Mouse (Mus musculus) spleen, adult 2 months (tissue): ENCODE data around the gene Galnt15. TPM values are rescaled to one million over a fixed set of nuclear protein-coding genes. Genes with fewer than 3 reads are reported as not detected.

Source experiments
- DNase-seq, 2 experiments: peaks; one replicate each; pipeline versions ENCODE4 v3.0.0 to v3.0.0-alpha.2; 2012 to 2021; ENCODE audit warnings: low spot score in 2 of 2, low read depth in 1 of 2
- H3K27ac ChIP-seq: fragments of 200-500 bp; 2 replicates; pipeline ENCODE4 v1.5.1; 2012; ENCODE audit warnings: low read length, inconsistent platforms; ENCODE audit not compliant: insufficient read depth
- H3K27me3 ChIP-seq: fragments of 200-500 bp; 2 replicates; pipeline ENCODE4 v1.6.1; 2012; ENCODE audit warnings: mild to moderate bottlenecking, moderate library complexity, low read length, inconsistent platforms; ENCODE audit not compliant: control insufficient read depth, insufficient read depth
- H3K36me3 ChIP-seq: fragments of 200-500 bp; 2 replicates; pipeline ENCODE4 v1.6.1; 2012; ENCODE audit warnings: mild to moderate bottlenecking, low read length, inconsistent platforms; ENCODE audit not compliant: control insufficient read depth, insufficient read depth
- H3K4me1 ChIP-seq: fragments of 200-500 bp; 2 replicates; pipeline ENCODE4 v1.6.1; 2011; ENCODE audit warnings: inconsistent platforms; ENCODE audit not compliant: control insufficient read depth, insufficient read depth, insufficient read length
- H3K4me3 ChIP-seq: fragments of 200-500 bp; 2 replicates; pipeline ENCODE4 v1.5.1; 2011; ENCODE audit warnings: mild to moderate bottlenecking, inconsistent platforms; ENCODE audit not compliant: insufficient read depth, insufficient read length; ENCODE audit errors: extremely low read depth
- CTCF ChIP-seq: fragments of 200-500 bp; IDR thresholded peaks from 2 replicates; pipeline ENCODE4 v1.5.1; 2011; ENCODE audit warnings: mild to moderate bottlenecking, inconsistent platforms; ENCODE audit not compliant: insufficient read depth, insufficient read length, insufficient replicate concordance; ENCODE audit errors: extremely low read depth
- POLR2A ChIP-seq: fragments of 200-500 bp; IDR thresholded peaks from 2 replicates; pipeline ENCODE4 v1.6.1; 2011; ENCODE audit warnings: low read depth, low read length, inconsistent platforms
- WGBS: fragments of 180-500 bp; shearing (Covaris S2); methylation state at CpG from one replicate; pipeline ENCODE4 v1.1.7; 2018; 5-methylcytosine and 5-hydroxymethylcytosine counted together
- polyA plus RNA-seq: library from polyadenylated mRNA; depleted of rRNA; stranded (reverse); fragments of >200 nt; gene quantifications from 2 replicates; pipeline ENCODE4 v1.2.3, GENCODE M21; 2012

Galnt15 gene
- polyA plus RNA-seq, 1 experiment = 0.75 TPM

- Histone ChIP-seq H3K27me3 (no peaks in the 10 kb centered on the region), H3K27ac (no peak overlapping the region), H3K36me3 (no peaks in the 10 kb centered on the region), H3K4me1 (no peaks in the 10 kb centered on the region), H3K4me3 (no peak overlapping the region)
- TF ChIP-seq POLR2A (no peak), CTCF (no peak)
- 90% methylated on average over 10 of the region's 10 CpGs for WGBS
- DNase-seq = no peak
These were observed 26.0 kb downstream of the Galnt15 start for GRCm38 (mm10) chr14:32054788-32055187.

- 82% methylated on average over 8 of the region's 8 CpGs for WGBS
- no peak overlapping the region for H3K27ac ChIP-seq
- no peaks in the 10 kb centered on the region for H3K27me3 ChIP-seq
- TF ChIP-seq POLR2A (no peak), CTCF (no peak)
- no peak for DNase-seq
- H3K4me1 ChIP-seq = no peaks in the 10 kb centered on the region
- no peaks in the 10 kb centered on the region for H3K36me3 ChIP-seq
- no peak overlapping the region for H3K4me3 ChIP-seq
These were observed 27.0 kb downstream of the Galnt15 start for GRCm38 (mm10) chr14:32055781-32056180.

GRCm38 (mm10) chr14:32056675-32057074 is 27.9 kb downstream of the Galnt15 start:
- Histone ChIP-seq H3K27ac (no peak overlapping the region), H3K4me1 (no peaks in the 10 kb centered on the region), H3K27me3 (no peaks in the 10 kb centered on the region), H3K36me3 (no peaks in the 10 kb centered on the region), H3K4me3 (no peak overlapping the region)
- WGBS = 93% methylated on average over 2 of the region's 2 CpGs
- DNase-seq = no peak
- TF ChIP-seq CTCF (no peak), POLR2A (no peak)

- Histone ChIP-seq H3K27me3 (no peaks in the 10 kb centered on the region), H3K36me3 (no peaks in the 10 kb centered on the region), H3K27ac (no peak overlapping the region), H3K4me1 (no peaks in the 10 kb centered on the region), H3K4me3 (no peak overlapping the region)
- DNase-seq = no peak
- WGBS = 87% methylated on average over 4 of the region's 4 CpGs
- TF ChIP-seq POLR2A (no peak), CTCF (no peak)
These were observed 28.9 kb downstream of the Galnt15 start for GRCm38 (mm10) chr14:32057664-32058063.

- H3K27me3 ChIP-seq = no peaks in the 10 kb centered on the region
- no peak for DNase-seq
- no peak for TF ChIP-seq POLR2A
- TF ChIP-seq CTCF = no peak
- no peak overlapping the region for H3K27ac ChIP-seq
- H3K4me3 ChIP-seq = no peak overlapping the region
- H3K36me3 ChIP-seq = no peaks in the 10 kb centered on the region
- no peaks in the 10 kb centered on the region for H3K4me1 ChIP-seq
- WGBS = 87% methylated on average over 4 of the region's 4 CpGs
These were observed 32.6 kb downstream of the Galnt15 start for GRCm38 (mm10) chr14:32061398-32061797.

- Histone ChIP-seq H3K27ac (0 out of 2 replicates have a peak overlapping the region, but pooled peaks have one; percentile 5), H3K4me3 (no peak overlapping the region), H3K27me3 (no peaks in the 10 kb centered on the region), H3K4me1 (no peaks in the 10 kb centered on the region; the same call in 1 of the 2 replicates), H3K36me3 (no peaks in the 10 kb centered on the region)
- no peak for DNase-seq
- TF ChIP-seq CTCF = no peak
- TF ChIP-seq POLR2A = no peak
These were observed 44.0 kb downstream of the Galnt15 start for GRCm38 (mm10) chr14:32072807-32073206.

GRCm38 (mm10) chr14:32073211-32073685 is 44.5 kb downstream of the Galnt15 start:
- H3K36me3 ChIP-seq = no peaks in the 10 kb centered on the region
- TF ChIP-seq POLR2A (no peak), CTCF (no peak)
- no peak for DNase-seq
- 22% methylated on average over 8 of the region's 8 CpGs for WGBS
- no peaks in the 10 kb centered on the region for H3K27me3 ChIP-seq
- H3K27ac ChIP-seq = 0 out of 2 replicates have a peak overlapping the region, but pooled peaks have one; percentile 5
- H3K4me1 ChIP-seq = no peaks in the 10 kb centered on the region; the same call in 1 of the 2 replicates
- no peak overlapping the region for H3K4me3 ChIP-seq
